Mouse (Mus musculus): ENCODE measurements at regions not wholly inside any gene's neighbourhood (a gene's known extent, or its start where the extent isn't known, plus 50 kb on each side); places are given as distances from the start of the nearest gene placed in this dataset.
A peak's percentile ranks its signal among the peaks of the same experiment; 100 is the strongest.

GRCm38 (mm10) chr3:118338716-118339115 lies 223.2 kb upstream of the Dpyd start:
- no peaks in the 10 kb centered on the region for H3K4me1 ChIP-seq (ENCODE audit: control insufficient read depth, insufficient read depth, low read length)
- H3K27me3 ChIP-seq (ENCODE audit: control insufficient read depth, insufficient read depth, low read length), result no peaks in the 10 kb centered on the region
- no peak overlapping the region for H3K27ac ChIP-seq (ENCODE audit: insufficient read depth, low read length)
- DNase-seq, result no peak
- TF ChIP-seq CTCF (IDR thresholded peaks at IDR 0.05; ENCODE audit: borderline replicate concordance, insufficient read depth, low read depth, low read length) (no peak), POLR2A (IDR thresholded peaks at IDR 0.05; ENCODE audit: borderline replicate concordance, insufficient read depth, low read length) (no peak)
- no peak overlapping the region for H3K4me3 ChIP-seq (replicated peaks; ENCODE audit: insufficient read depth, low read depth, low read length)

GRCm38 (mm10) chr3:118361741-118362141 lies 200.2 kb upstream of the Dpyd start:
- H3K27ac ChIP-seq (ENCODE audit: insufficient read depth, low read length), result no peak overlapping the region
- no peaks in the 10 kb centered on the region; the same call in 1 of the 2 replicates for H3K27me3 ChIP-seq (ENCODE audit: control insufficient read depth, insufficient read depth, low read length)
- DNase-seq, result peak; percentile 23 to 67
- TF ChIP-seq POLR2A (IDR thresholded peaks at IDR 0.05; ENCODE audit: borderline replicate concordance, insufficient read depth, low read length), result no peak
- no peak for TF ChIP-seq CTCF (IDR thresholded peaks at IDR 0.05; ENCODE audit: borderline replicate concordance, insufficient read depth, low read depth, low read length)
- 6% methylated on average over 5 of the region's 5 CpGs for WGBS
- H3K4me1 ChIP-seq (ENCODE audit: control insufficient read depth, insufficient read depth, low read length), result no peaks in the 10 kb centered on the region
- H3K4me3 ChIP-seq (replicated peaks; ENCODE audit: insufficient read depth, low read depth, low read length), result no peak overlapping the region
